Mouse (Mus musculus) forebrain, embryonic 13.5 days (tissue): ENCODE data around the gene Hnrnpab. TPM values are rescaled to one million over a fixed set of nuclear protein-coding genes. Genes with fewer than 3 reads are reported as not detected.
"Not testable (repeated sequence)": the region's sequence is repeated elsewhere in the genome, so short reads cannot be mapped to it uniquely, and the experiment has no call there.

Source experiments
- ATAC-seq: fragments of 200-750 bp; cut with Nextera tagmentation; 2 replicates; pipeline ENCODE4 v1.8.0; 2017
- H3K27ac ChIP-seq: fragments of 300-500 bp; sonication (generic); 2 replicates; pipeline ENCODE4 v1.5.1; 2015; ENCODE audit warnings: inconsistent platforms, mild to moderate bottlenecking, moderate library complexity
- H3K27me3 ChIP-seq: fragments of 300-500 bp; sonication (generic); 2 replicates; pipeline ENCODE4 v1.6.1; 2015; ENCODE audit warnings: mild to moderate bottlenecking, inconsistent platforms
- H3K36me3 ChIP-seq: fragments of 300-500 bp; sonication (generic); 2 replicates; pipeline ENCODE4 v1.6.1; 2015; ENCODE audit warnings: mild to moderate bottlenecking, inconsistent platforms; ENCODE audit not compliant: poor library complexity, severe bottlenecking
- H3K4me1 ChIP-seq: fragments of 300-500 bp; sonication (generic); 2 replicates; pipeline ENCODE4 v1.6.1; 2015; ENCODE audit warnings: inconsistent platforms
- H3K4me2 ChIP-seq: fragments of 300-500 bp; sonication (generic); 2 replicates; pipeline ENCODE4 v1.6.1; 2015; ENCODE audit warnings: inconsistent platforms, mild to moderate bottlenecking, moderate library complexity
- H3K4me3 ChIP-seq: fragments of 300-500 bp; sonication (generic); 2 replicates; pipeline ENCODE4 v1.5.1; 2015; ENCODE audit warnings: mild to moderate bottlenecking, inconsistent platforms
- H3K9ac ChIP-seq: fragments of 300-500 bp; sonication (generic); 2 replicates; pipeline ENCODE4 v1.6.1; 2015; ENCODE audit warnings: mild to moderate bottlenecking, inconsistent platforms
- H3K9me3 ChIP-seq: fragments of 300-500 bp; sonication (generic); replicated peaks from 2 replicates; pipeline ENCODE4 v1.6.1; 2016; ENCODE audit warnings: inconsistent platforms
- WGBS: fragments of 180-500 bp; shearing (Covaris S2); methylation state at CpG from one replicate; pipeline ENCODE4 v1.1.7; 2015; 5-methylcytosine and 5-hydroxymethylcytosine counted together
- polyA plus RNA-seq: library from polyadenylated mRNA; unstranded; fragments of >200 nt; fragmentation: Nextera tagmentation; extraction: Ambion mirVana; gene quantifications from 2 replicates; pipeline ENCODE4 v1.2.1, GENCODE M21; 2015

Hnrnpab gene
- polyA plus RNA-seq, 1 experiment from 2014 or later = 646 TPM

GRCm38 (mm10) chr11:51633200-51633599 lies 26.6 kb upstream of the Hnrnpab start:
- not testable (repeated sequence) for H3K4me2 ChIP-seq, H3K27me3 ChIP-seq, H3K4me3 ChIP-seq, H3K9ac ChIP-seq, H3K27ac ChIP-seq, H3K9me3 ChIP-seq, ATAC-seq
- H3K4me1 ChIP-seq = peaks cover 22% of the 10 kb centered on the region
- H3K36me3 ChIP-seq = peaks cover 17% of the 10 kb centered on the region
- 92% methylated on average over 7 of the region's 7 CpGs for WGBS

DNA sequence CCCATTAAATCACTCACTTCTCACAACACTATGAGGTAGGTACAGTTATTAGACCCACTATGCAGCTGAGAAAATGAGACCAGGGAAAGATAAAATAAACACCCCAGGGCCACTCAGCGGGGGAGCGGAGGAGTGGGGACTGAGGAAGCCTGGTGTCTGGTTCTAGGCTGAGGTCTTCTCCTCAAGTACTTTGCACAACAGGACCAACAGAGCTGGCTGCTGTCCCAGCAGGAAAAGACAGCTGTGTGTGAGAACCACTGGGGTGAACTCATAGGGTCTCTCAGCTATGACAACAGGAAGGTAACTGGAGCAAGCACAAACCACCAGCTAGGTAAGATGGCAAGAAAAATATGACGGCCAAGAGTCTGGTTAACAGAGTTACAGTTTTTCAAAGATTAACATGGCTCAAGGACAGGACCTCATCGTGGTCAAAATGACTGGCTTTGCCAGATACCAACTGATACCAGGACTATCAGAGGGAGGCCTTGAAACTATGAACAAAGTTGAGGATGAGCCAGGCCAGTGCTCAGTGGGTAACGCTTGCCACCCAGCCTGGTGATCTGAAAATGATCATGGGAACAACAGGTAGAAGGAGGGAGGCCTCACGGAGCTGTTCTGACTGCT lies 25.6 kb upstream of the Hnrnpab start:
- H3K4me1 ChIP-seq = peaks cover 18% of the 10 kb centered on the region
- no peak overlapping the region for H3K27ac ChIP-seq
- H3K4me3 ChIP-seq = no peak overlapping the region
- H3K9me3 ChIP-seq = no peaks in the 10 kb centered on the region
- H3K27me3 ChIP-seq = no peaks in the 10 kb centered on the region
- WGBS = 90% methylated on average over 6 of the region's 6 CpGs
- H3K4me2 ChIP-seq = no peak overlapping the region
- no peak overlapping the region for H3K9ac ChIP-seq
- ATAC-seq = no peak
- H3K36me3 ChIP-seq = peaks cover 26% of the 10 kb centered on the region

- peaks cover 8% of the 10 kb centered on the region; the same call in 1 of the 2 replicates for H3K4me1 ChIP-seq
- peaks cover 51% of the 10 kb centered on the region for H3K36me3 ChIP-seq
- no peak overlapping the region for H3K4me2 ChIP-seq
- H3K9ac ChIP-seq = no peak overlapping the region
- H3K27ac ChIP-seq = no peak overlapping the region
- no peaks in the 10 kb centered on the region for H3K9me3 ChIP-seq
- no peak for ATAC-seq
- 88% methylated on average over 15 of the region's 15 CpGs for WGBS
- no peaks in the 10 kb centered on the region for H3K27me3 ChIP-seq
- no peak overlapping the region for H3K4me3 ChIP-seq
Observed at GRCm38 (mm10) chr11:51629651-51630314, 23.1 kb upstream of the Hnrnpab start.

DNA sequence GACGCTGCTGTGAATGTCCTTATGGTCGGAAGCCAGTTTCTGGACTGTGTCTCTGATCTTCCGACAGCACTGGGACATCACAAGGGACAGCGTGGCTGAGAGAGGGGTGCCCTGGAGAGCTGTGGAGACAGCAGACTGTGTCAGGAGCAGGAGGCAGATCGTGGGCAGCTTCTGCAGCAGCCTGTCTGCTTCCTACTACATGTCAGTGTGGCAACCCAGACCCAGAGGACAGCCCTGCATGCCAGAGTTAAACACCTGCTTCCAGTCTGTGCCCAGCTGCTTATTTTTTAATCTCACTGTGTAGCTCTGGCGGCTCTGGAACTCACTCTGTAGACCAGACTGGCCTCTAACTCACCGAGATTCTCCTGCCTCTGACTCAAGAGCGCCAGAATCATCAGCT lies 21.3 kb upstream of the Hnrnpab start:
- Histone ChIP-seq H3K27ac (no peak overlapping the region), H3K4me2 (no peak overlapping the region), H3K36me3 (peaks cover 70% of the 10 kb centered on the region), H3K4me3 (no peak overlapping the region), H3K27me3 (no peaks in the 10 kb centered on the region), H3K4me1 (no peaks in the 10 kb centered on the region), H3K9me3 (no peaks in the 10 kb centered on the region), H3K9ac (no peak overlapping the region)
- WGBS = 88% methylated on average over 8 of the region's 8 CpGs
- no peak for ATAC-seq

- H3K4me3 ChIP-seq = no peak overlapping the region
- H3K4me1 ChIP-seq = no peaks in the 10 kb centered on the region
- H3K27me3 ChIP-seq = no peaks in the 10 kb centered on the region
- H3K4me2 ChIP-seq = no peak overlapping the region
- no peak overlapping the region for H3K27ac ChIP-seq
- peaks cover 74% of the 10 kb centered on the region for H3K36me3 ChIP-seq
- no peaks in the 10 kb centered on the region for H3K9me3 ChIP-seq
- H3K9ac ChIP-seq = no peak overlapping the region
- WGBS = 94% methylated on average over 9 of the region's 9 CpGs
- ATAC-seq = no peak
Observed at GRCm38 (mm10) chr11:51627425-51627824, 20.8 kb upstream of the Hnrnpab start.

DNA sequence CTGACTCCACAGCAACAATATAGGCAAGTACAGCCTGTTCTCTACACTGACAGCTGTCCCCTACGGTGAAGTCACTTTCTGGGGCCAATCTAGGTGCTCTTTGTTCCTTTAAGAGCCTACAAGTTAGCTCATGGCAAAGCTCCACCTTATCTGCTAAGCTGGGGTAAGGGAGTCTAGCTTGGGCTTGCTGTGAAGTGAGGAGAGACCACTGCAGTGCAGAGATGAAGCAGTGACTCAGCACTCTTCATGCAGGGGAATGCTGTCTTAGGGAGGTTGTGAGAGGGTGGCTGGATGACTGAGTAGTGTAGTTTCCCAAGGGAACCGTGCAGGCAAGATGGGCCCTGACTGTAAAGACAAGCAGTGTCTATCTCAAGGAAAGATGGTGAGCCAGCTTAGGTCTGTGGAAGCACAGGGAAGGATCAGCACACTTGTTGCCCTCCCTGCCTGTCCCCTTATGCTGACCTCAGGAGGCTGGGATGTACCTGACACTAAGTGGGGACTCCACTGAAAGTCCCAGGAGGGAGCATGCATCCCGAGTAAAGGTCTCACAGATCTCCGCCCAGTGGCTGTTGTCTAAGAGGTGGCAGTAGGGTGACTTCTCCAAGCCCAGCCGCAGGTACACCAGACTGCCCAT lies 18.7 kb upstream of the Hnrnpab start:
- no peak for ATAC-seq
- H3K27me3 ChIP-seq = no peaks in the 10 kb centered on the region
- no peak overlapping the region for H3K27ac ChIP-seq
- peaks cover 83% of the 10 kb centered on the region for H3K36me3 ChIP-seq
- no peak overlapping the region for H3K4me2 ChIP-seq
- WGBS = 85% methylated on average over 5 of the region's 5 CpGs
- no peak overlapping the region for H3K4me3 ChIP-seq
- H3K9ac ChIP-seq = no peak overlapping the region
- H3K4me1 ChIP-seq = peaks cover 9% of the 10 kb centered on the region
- no peaks in the 10 kb centered on the region for H3K9me3 ChIP-seq

DNA sequence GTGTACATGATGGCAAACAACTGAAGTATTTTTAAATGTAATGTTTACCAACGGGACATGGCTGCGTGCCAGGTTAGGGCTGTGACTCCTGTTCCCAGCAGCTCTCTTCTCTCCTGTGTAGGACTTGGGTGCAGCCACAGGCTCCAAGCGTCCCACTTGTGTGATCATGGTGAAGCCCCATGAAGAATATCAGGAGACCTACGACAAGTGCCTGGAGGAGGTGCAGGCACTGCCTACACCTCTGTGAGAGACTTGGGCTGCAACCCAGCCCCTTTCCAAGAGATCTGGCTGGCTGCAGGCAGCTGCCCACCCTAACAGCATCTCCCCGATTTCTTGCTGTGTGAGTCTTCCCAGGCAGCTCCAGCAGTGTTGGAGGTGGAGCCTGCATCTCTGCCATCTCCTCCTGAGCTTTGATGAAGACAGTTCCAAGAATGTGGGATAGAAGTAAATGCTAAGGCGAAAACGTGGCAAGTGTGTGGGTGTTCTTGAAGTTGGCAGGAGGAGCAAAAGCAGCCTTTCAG lies 16.4 kb upstream of the Hnrnpab start:
- H3K4me3 ChIP-seq = no peak overlapping the region
- no peak overlapping the region for H3K4me2 ChIP-seq
- no peak overlapping the region for H3K27ac ChIP-seq
- peaks cover 67% of the 10 kb centered on the region for H3K36me3 ChIP-seq
- ATAC-seq = no peak
- no peaks in the 10 kb centered on the region for H3K9me3 ChIP-seq
- H3K9ac ChIP-seq = no peak overlapping the region
- H3K4me1 ChIP-seq = peaks cover 13% of the 10 kb centered on the region
- 91% methylated on average over 7 of the region's 7 CpGs for WGBS
- H3K27me3 ChIP-seq = no peaks in the 10 kb centered on the region

- 94% methylated on average over 2 of the region's 2 CpGs for WGBS
- Histone ChIP-seq H3K9me3 (no peaks in the 10 kb centered on the region), H3K36me3 (peaks cover 55% of the 10 kb centered on the region), H3K27ac (no peak overlapping the region), H3K4me3 (no peak overlapping the region), H3K4me1 (peaks cover 13% of the 10 kb centered on the region), H3K4me2 (peak overlapping the region; percentile 10; the same call in 1 of the 2 replicates), H3K9ac (no peak overlapping the region), H3K27me3 (no peaks in the 10 kb centered on the region)
- ATAC-seq = no peak
Observed at GRCm38 (mm10) chr11:51621776-51622175, 15.1 kb upstream of the Hnrnpab start.

GRCm38 (mm10) chr11:51620084-51620483 lies 13.4 kb upstream of the Hnrnpab start:
- H3K27ac ChIP-seq = no peak overlapping the region
- H3K4me3 ChIP-seq = peak overlapping the region; percentile 92
- H3K4me2 ChIP-seq = peak overlapping the region; percentile 86
- H3K9ac ChIP-seq = peak overlapping the region; percentile 78
- 3% methylated on average over 11 of the region's 11 CpGs for WGBS
- no peaks in the 10 kb centered on the region for H3K9me3 ChIP-seq
- peaks cover 22% of the 10 kb centered on the region for H3K4me1 ChIP-seq
- H3K27me3 ChIP-seq = no peaks in the 10 kb centered on the region
- ATAC-seq = no peak
- H3K36me3 ChIP-seq = peaks cover 38% of the 10 kb centered on the region

GRCm38 (mm10) chr11:51619409-51620060 lies 12.9 kb upstream of the Hnrnpab start, which contains the start of gene Nhp2:
Gene Nhp2, plus strand, starts transcription at chr11:51619735.
- 0 out of 2 replicates have a peak, but pooled peaks cover 4% of the 10 kb centered on the region for H3K27me3 ChIP-seq
- peaks cover 23% of the 10 kb centered on the region for H3K4me1 ChIP-seq
- no peak within 1 kb of the TSS for H3K27ac ChIP-seq
- H3K4me3 ChIP-seq = peak within 1 kb of the TSS; percentile 92
- no peaks in the 10 kb centered on the region for H3K9me3 ChIP-seq
- peak within 1 kb of the TSS; percentile 86 for H3K4me2 ChIP-seq
- H3K9ac ChIP-seq = peak within 1 kb of the TSS; percentile 78
- peaks cover 32% of the 10 kb centered on the region for H3K36me3 ChIP-seq
- ATAC-seq = peak; percentile 96
- WGBS = under 1% methylated on average over 51 of the region's 51 CpGs

DNA sequence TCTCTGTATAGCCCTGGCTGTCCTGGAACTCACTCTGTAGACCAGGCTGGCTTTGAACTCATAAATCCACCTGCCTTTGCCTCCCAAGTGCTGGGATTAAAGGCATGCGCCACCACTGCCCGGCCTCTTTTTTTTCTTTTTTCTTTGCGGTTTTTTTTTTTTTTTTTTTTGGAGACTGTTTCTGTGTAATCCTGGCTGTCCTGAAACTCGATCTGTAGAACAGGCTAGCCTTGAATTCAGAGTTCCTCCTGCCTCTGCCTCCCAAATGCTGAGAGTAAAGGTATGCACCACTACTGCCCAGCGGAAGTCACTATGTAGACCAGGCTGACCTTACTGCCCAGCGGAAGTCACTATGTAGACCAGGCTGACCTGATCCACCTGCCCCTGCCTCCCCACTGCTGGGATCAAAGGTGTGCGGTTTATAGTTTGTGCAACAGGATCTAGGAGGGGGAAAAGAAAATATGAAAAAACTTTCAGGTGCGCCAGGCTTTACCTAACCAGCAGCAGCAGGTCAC lies 12.3 kb upstream of the Hnrnpab start:
- peaks cover 23% of the 10 kb centered on the region for H3K4me1 ChIP-seq
- no peaks in the 10 kb centered on the region for H3K9me3 ChIP-seq
- ATAC-seq = peak; percentile 57
- 48% methylated on average over 8 of the region's 8 CpGs for WGBS
- H3K4me2 ChIP-seq = peak overlapping the region; percentile 86
- H3K27ac ChIP-seq = no peak overlapping the region
- peaks cover 26% of the 10 kb centered on the region for H3K36me3 ChIP-seq
- H3K4me3 ChIP-seq = peak overlapping the region; percentile 92
- no peak overlapping the region for H3K9ac ChIP-seq
- 0 out of 2 replicates have a peak, but pooled peaks cover 5% of the 10 kb centered on the region for H3K27me3 ChIP-seq
